Mouse (Mus musculus): ENCODE measurements at regions not wholly inside any gene's neighbourhood (a gene's known extent, or its start where the extent isn't known, plus 50 kb on each side); places are given as distances from the start of the nearest gene placed in this dataset.
"Not testable (repeated sequence)": the region's sequence is repeated elsewhere in the genome, so short reads cannot be mapped to it uniquely, and the experiment has no call there.

DNA sequence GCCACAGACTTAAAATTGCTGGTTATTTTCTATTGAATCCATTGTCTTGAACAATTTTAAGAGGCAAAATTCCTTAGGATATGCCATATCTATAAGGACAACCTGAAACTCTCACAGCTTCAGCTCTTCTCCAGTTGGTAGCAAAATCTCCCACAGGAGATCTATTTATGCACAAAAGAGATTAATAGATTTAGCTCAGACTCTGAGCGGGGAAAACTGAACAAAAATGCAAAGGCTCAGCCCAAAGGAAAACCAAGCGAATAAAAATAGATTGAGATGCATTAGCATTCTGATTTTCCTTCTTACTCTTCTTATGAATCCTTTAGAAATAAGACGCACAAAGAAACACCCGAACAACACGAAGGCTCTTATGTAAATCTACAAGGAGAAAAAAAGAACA, 196.2 kb upstream of the Pcsk5 start:
- DNase-seq (ENCODE audit: low read depth, low spot score) = no peak

DNA sequence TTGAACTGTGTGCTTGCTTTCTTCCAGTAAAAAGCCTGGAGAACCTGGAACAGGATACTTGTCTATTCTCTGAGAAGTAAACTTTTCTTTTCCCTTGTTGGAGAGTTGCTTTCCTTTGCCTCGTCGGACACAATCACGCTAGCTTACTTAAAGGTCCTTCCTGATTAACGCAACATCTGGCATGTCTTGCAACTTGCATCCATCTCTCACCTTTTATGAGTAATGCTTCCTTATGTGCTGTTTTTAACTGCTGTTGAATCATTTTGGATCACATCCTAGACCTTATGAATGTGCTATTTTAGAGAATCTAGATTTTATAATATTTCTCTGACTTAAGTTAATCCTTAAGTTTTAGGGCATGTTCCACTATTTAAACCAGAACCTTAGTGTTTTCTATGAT, 188.4 kb upstream of the Pcsk5 start:
- DNase-seq (ENCODE audit: low read depth, low spot score) = no peak

DNA sequence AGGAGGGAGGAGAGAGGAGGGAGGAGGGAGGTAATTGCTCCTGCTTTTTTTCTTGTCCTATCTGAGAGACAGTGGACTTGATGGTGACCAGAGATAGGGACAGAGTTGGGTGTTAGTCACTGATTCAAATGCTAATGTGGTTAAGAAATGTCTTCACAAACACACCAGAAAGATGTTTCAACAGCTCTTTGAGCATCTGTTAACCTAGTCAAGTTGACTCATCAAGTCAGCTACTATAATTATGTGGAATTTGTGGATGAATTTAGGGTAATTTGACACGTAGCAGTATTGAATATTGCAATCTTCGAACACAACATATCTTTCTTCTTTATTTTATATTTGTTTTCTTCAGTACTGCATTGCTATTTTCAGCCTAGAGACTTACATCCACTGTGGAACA, 182.9 kb upstream of the Pcsk5 start:
- DNase-seq (ENCODE audit: low read depth, low spot score) = no peak

DNA sequence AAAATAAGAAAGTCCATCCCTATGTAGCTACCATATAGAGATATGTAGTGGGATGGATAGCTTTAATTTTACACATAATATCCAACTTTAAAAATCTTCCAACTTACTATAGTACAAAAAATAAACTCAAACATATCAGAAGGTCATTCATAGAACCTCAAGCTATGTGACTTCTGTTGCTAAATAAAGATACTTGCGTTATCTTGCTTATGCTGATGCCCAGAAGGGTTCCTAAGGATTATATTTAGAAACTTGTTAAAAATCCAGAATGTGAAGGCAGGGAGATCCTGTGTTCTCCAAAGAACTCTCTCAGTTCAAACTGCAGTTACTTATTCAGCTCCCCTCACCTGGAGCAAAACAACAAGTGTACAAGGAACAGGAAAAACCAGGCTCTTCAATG, 177.9 kb upstream of the Pcsk5 start:
- DNase-seq (ENCODE audit: low read depth, low spot score) = no peak

DNA sequence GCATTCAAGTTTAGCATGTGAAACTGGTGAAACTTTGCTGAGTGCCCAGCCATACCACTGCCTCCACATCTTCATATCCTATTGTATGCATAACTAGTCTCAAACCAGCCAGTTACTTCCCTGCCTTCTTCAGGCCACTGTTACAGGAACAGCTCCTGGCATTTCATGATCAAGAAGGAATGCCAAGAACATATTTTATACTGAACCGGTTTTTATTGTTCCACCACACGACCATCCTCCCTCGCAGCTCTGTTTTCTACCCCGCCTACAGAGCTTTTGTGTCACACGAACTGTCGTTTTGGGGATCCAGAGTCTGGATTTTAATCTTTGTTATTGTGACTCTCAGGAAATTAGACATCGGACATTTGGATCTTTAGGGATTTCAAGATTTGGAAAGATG, 174.6 kb upstream of the Pcsk5 start:
- DNase-seq (ENCODE audit: low read depth, low spot score) = no peak

DNA sequence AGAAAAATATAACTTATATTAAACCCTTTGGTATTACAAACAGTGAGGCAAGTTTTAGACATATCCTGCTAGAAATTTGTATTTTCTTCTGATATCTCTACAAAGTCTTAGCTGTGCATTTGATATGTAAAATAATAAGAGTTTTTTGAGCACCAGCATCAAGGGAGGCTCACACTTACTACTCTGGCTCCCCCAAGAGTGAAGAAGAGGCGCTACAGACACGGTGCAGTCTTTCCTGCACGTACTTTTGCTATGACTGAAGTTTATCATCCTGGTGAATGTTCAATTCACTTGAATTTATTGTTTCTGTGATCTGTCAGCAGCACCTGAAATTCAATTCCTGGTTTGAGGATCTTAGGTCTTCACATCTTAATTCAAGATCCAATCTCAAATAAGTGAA, 160.1 kb upstream of the Pcsk5 start:
- DNase-seq (ENCODE audit: low read depth, low spot score) = no peak

DNA sequence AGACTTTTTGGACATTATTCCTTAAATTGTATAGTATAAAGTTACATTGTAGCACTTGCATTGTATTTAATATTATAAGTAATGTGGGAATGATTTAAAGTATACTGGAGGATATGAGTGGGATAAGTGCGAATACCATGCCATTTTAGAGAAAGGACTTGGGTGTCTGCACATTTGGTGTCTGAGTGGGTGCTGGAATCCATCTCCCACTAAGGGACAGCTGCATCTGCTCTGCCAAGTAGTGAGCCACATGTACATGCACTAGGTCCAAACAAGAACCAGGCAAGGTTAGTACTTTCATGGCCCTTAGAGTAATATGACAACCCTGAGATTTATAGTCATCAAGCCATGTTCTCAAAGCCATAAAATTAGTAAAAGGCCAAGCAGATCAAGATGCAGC, 146.0 kb upstream of the Pcsk5 start:
- DNase-seq (ENCODE audit: low read depth, low spot score) = no peak

DNA sequence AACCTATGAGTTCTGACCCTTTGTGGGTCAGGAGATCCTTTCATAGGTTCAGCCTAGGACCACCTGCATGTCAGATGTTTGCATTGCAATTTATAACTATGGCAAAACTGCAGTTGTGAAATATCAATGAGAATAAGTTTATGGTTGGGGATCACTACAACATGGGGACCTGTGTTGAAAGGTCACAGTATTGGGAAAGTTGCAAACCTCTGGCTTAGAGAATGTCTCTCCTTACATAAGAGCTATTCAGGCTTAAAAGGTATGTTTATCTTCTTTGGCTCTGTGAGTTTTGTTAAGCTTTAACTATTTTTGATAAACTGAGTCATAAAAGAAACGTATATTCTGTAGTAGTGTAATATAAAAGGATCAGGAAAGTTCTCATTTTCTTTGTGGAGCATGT, 128.1 kb upstream of the Pcsk5 start:
- no peak for DNase-seq (ENCODE audit: low read depth, low spot score)

DNA sequence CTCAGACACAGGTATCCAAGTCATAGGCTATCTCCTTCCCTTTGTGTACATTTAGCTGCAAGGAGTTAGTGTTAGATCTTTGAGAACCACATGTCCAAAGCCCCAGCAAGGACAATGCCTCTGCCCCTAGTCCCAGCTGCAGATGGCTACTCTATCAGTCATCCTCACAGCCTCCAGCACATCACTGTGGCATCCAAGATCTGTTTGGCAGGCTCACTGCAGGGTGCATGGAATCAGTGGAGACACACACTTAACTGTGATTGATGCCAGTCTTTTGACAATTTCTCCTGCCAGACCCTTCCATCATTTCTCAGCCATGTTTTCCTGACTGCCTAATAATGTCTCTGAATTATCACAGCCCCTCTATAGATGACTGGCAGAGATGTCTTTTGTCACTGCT, 121.0 kb upstream of the Pcsk5 start:
- DNase-seq (ENCODE audit: low read depth, low spot score) = no peak

DNA sequence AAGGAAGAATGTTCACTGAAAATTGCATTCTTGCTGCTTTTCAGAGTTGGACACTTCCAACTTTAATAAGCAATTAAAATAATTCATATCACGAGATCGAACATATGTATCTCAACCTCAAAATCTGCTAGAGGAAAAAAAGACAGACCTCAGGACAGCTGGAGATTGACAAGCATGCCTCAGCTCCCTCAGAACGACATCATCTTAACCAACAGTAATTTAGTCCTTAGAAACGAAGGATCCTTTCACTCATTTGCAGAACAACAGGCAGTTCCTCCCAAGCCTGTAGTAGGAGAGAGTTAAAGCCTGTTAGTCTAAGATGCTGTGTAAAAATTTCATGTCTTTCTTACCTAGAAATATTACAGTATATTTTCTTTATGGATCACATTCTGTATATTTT, 95.2 kb upstream of the Pcsk5 start:
- no peak for DNase-seq (ENCODE audit: low read depth, low spot score)

DNA sequence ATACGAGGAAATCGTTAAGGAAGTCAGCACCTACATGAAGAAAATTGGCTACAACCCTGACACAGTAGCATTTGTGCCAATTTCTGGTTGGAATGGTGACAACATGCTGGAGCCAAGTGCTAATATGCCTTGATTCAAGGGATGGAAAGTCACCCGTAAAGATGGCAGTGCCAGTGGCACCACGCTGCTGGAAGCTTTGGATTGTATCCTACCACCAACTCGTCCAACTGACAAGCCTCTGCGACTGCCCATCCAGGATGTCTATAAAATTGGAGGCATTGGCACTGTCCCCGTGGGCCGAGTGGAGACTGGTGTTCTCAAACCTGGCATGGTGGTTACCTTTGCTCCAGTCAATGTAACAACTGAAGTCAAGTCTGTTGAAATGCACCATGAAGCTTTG, 89.7 kb upstream of the Pcsk5 start:
- not testable (repeated sequence) for DNase-seq (ENCODE audit: low read depth, low spot score)

DNA sequence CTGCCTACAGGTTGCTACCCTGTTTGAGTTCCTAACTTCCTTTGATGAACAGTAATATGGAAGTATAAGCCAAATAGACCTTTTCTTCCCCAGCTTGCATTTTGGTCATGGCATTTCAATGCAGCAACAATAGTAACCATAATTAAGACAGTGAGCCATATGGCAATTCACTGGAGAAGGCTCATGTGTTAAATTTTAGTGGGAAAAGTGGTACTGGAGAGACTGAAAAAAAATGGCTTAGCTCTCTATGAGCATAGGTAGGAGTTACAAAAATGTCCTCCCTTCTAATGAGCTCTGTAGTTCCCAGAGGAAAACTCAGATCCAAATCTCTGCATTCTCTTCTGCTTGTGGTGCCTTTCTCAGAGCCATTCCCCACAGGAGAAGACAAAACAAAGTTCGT, 70.1 kb upstream of the Pcsk5 start:
- DNase-seq (ENCODE audit: low read depth, low spot score) = no peak

DNA sequence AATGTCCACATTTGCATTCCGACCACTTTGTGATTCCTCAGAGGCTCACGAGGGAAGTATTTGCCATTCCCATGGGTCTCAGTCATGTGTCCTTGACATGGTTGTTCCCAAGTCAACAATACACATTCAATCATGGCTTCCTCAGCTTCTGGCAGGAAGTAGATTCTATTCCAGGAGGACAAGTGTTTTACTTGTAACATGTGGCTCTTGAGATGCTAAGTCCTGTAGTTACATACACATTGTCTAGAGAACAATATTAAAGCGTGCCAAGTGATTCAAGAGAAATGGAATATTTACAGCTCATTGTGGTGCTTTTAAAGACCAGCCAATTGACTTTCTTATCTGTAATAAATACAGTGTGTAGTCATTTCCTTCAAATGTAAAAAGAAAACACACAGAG, 66.7 kb upstream of the Pcsk5 start:
- DNase-seq (ENCODE audit: low read depth, low spot score) = no peak

DNA sequence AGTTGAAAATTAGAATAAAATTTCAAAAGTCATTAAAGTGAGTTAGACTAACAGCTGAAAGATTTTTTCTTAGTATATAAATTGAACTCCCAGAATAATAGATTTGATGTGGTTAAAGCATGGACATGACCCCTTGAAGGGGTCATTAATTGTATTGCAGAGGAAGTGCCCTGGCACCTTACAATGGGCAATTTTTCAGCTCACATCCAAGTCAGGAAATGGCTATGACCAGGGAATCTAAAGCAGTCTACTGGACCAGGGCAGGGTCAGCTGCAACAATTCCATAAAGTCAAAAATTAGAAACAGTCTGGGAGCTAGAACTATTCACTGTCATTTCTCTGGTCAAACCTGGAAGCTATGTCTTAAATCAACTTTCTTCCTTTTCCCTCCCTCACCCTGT, 55.2 kb upstream of the Pcsk5 start:
- no peak for DNase-seq (ENCODE audit: low read depth, low spot score)

All from skeletal muscle tissue, adult 2 months (tissue).